Mouse (Mus musculus) bone marrow macrophage, adult 2 months (primary cell): ENCODE data around the gene Sult2b1. TPM values are rescaled to one million over a fixed set of nuclear protein-coding genes. Genes with fewer than 3 reads are reported as not detected.
A peak's percentile ranks its signal among the peaks of the same experiment; 100 is the strongest.

Experiments used
- H3K27ac ChIP-seq: 2 replicates; pipeline ENCODE4 v1.5.1; 2012; ENCODE audit warnings: low read depth, low read length; ENCODE audit not compliant: insufficient read depth
- H3K4me1 ChIP-seq: 2 replicates; pipeline ENCODE4 v1.6.1; 2012; ENCODE audit warnings: low read length; ENCODE audit not compliant: control insufficient read depth, insufficient read depth
- H3K4me3 ChIP-seq: 2 replicates; pipeline ENCODE4 v1.5.1; 2012; ENCODE audit warnings: mild to moderate bottlenecking, low read length, moderate library complexity; ENCODE audit not compliant: insufficient read depth
- CTCF ChIP-seq: IDR thresholded peaks from 2 replicates; pipeline ENCODE4 v1.5.1; 2012; ENCODE audit warnings: low read depth, mild to moderate bottlenecking, low read length, moderate library complexity
- POLR2A ChIP-seq: IDR thresholded peaks from 2 replicates; pipeline ENCODE4 v1.6.1; 2012; ENCODE audit warnings: mild to moderate bottlenecking, low read depth, low read length, borderline replicate concordance
- polyA plus RNA-seq: library from polyadenylated mRNA; stranded (reverse); fragments of >200 nt; gene quantifications from 2 replicates; pipeline ENCODE4 v1.2.4, GENCODE M21; 2012; ENCODE audit not compliant: missing spikeins, insufficient read depth, insufficient read length

The Sult2b1 gene
- polyA plus RNA-seq, 1 experiment = 1.5 TPM

GRCm38 (mm10) chr7:45802551-45802950 lies 18.1 kb upstream of the Sult2b1 start:
- H3K4me1 ChIP-seq = no peaks in the 10 kb centered on the region
- TF ChIP-seq POLR2A (no peak), CTCF (no peak)
- H3K4me3 ChIP-seq = no peak overlapping the region
- H3K27ac ChIP-seq = no peak overlapping the region

- TF ChIP-seq POLR2A (no peak), CTCF (peak; percentile 100)
- Histone ChIP-seq H3K4me3 (peak overlapping the region; percentile 54), H3K27ac (no peak overlapping the region), H3K4me1 (no peaks in the 10 kb centered on the region)
Observed at GRCm38 (mm10) chr7:45801348-45801747, 16.9 kb upstream of the Sult2b1 start.

- Histone ChIP-seq H3K27ac (no peak overlapping the region), H3K4me1 (no peaks in the 10 kb centered on the region), H3K4me3 (peak overlapping the region; percentile 54)
- no peak for TF ChIP-seq CTCF
- TF ChIP-seq POLR2A = no peak
Observed at GRCm38 (mm10) chr7:45800546-45801204, 16.2 kb upstream of the Sult2b1 start.

GRCm38 (mm10) chr7:45800001-45800400 lies 15.5 kb upstream of the Sult2b1 start:
- Histone ChIP-seq H3K4me3 (no peak overlapping the region), H3K4me1 (no peaks in the 10 kb centered on the region), H3K27ac (no peak overlapping the region)
- TF ChIP-seq CTCF (no peak), POLR2A (no peak)

GRCm38 (mm10) chr7:45798931-45799330 lies 14.5 kb upstream of the Sult2b1 start:
- H3K4me1 ChIP-seq = no peaks in the 10 kb centered on the region
- H3K27ac ChIP-seq = no peak overlapping the region
- no peak for TF ChIP-seq POLR2A
- TF ChIP-seq CTCF = no peak
- no peak overlapping the region for H3K4me3 ChIP-seq

GRCm38 (mm10) chr7:45798511-45798836 lies 14.0 kb upstream of the Sult2b1 start:
- Histone ChIP-seq H3K4me1 (no peaks in the 10 kb centered on the region), H3K27ac (no peak overlapping the region), H3K4me3 (peak overlapping the region; percentile 58)
- TF ChIP-seq CTCF = no peak
- no peak for TF ChIP-seq POLR2A

- TF ChIP-seq CTCF (no peak), POLR2A (no peak)
- Histone ChIP-seq H3K27ac (no peak overlapping the region), H3K4me3 (peak overlapping the region; percentile 58), H3K4me1 (no peaks in the 10 kb centered on the region)
Observed at GRCm38 (mm10) chr7:45797661-45798510, 13.4 kb upstream of the Sult2b1 start.

- no peak for TF ChIP-seq CTCF
- TF ChIP-seq POLR2A = no peak
- peaks cover under 1% of the 10 kb centered on the region; the same call in 1 of the 2 replicates for H3K4me1 ChIP-seq
- H3K27ac ChIP-seq = no peak overlapping the region
- no peak overlapping the region for H3K4me3 ChIP-seq
Observed at GRCm38 (mm10) chr7:45796950-45797349, 12.5 kb upstream of the Sult2b1 start.

GRCm38 (mm10) chr7:45794971-45795370 lies 10.5 kb upstream of the Sult2b1 start:
- H3K27ac ChIP-seq = no peak overlapping the region
- TF ChIP-seq CTCF (no peak), POLR2A (no peak)
- H3K4me1 ChIP-seq = peaks cover 5% of the 10 kb centered on the region

GRCm38 (mm10) chr7:45793969-45794585 lies 9.6 kb upstream of the Sult2b1 start:
- Histone ChIP-seq H3K4me1 (peaks cover 5% of the 10 kb centered on the region), H3K27ac (no peak overlapping the region), H3K4me3 (no peak overlapping the region)
- TF ChIP-seq CTCF (no peak), POLR2A (no peak)

More at GRCm38 (mm10) chr7:45794971-45795370, 10.5 kb upstream of the Sult2b1 start:
- H3K4me3 ChIP-seq = no peak overlapping the region
